Mouse (Mus musculus) midbrain, postnatal 0 days (tissue): ENCODE results near the gene Acyp2. TPM values are rescaled to one million over a fixed set of nuclear protein-coding genes. Genes with fewer than 3 reads are reported as not detected.

Experiments used
- ATAC-seq: fragments of 200-750 bp; cut with Nextera tagmentation; 2 replicates; pipeline ENCODE4 v1.8.0; 2017; ENCODE audit warnings: moderate number of reproducible peaks, mild to moderate bottlenecking, moderate TSS enrichment, moderate library complexity; ENCODE audit not compliant: low FRiP score
- DNase-seq: peaks from one replicate; pipeline ENCODE4 v3.0.0-alpha.2; 2015; ENCODE audit warnings: low spot score
- H3K27ac ChIP-seq: fragments of 300-500 bp; sonication (generic); 2 replicates; pipeline ENCODE4 v1.5.1; 2014; ENCODE audit warnings: low read depth, mild to moderate bottlenecking, low read length, mixed read lengths
- H3K27me3 ChIP-seq: fragments of 300-500 bp; sonication (generic); 2 replicates; pipeline ENCODE4 v1.6.1; 2014; ENCODE audit warnings: low read length, control low read depth, mixed read lengths; ENCODE audit not compliant: insufficient read depth
- H3K36me3 ChIP-seq: fragments of 300-500 bp; sonication (generic); 2 replicates; pipeline ENCODE4 v1.6.1; 2014; ENCODE audit warnings: low read length, control low read depth, mixed read lengths; ENCODE audit not compliant: insufficient read depth
- H3K4me1 ChIP-seq: fragments of 300-500 bp; sonication (generic); 2 replicates; pipeline ENCODE4 v1.6.1; 2014; ENCODE audit warnings: mild to moderate bottlenecking, control low read depth, antibody characterized with exemption, low read length, mixed read lengths; ENCODE audit not compliant: insufficient read depth
- H3K4me2 ChIP-seq: fragments of 300-500 bp; sonication (generic); 2 replicates; pipeline ENCODE4 v1.6.1; 2014; ENCODE audit warnings: low read depth, mild to moderate bottlenecking, low read length, mixed read lengths; ENCODE audit not compliant: poor library complexity, severe bottlenecking
- H3K4me3 ChIP-seq: fragments of 300-500 bp; sonication (generic); 2 replicates; pipeline ENCODE4 v1.5.1; 2014; ENCODE audit warnings: low read depth, mild to moderate bottlenecking, low read length, moderate library complexity
- H3K9ac ChIP-seq: fragments of 300-500 bp; sonication (generic); replicated peaks from 2 replicates; pipeline ENCODE4 v1.6.1; 2014; ENCODE audit warnings: mild to moderate bottlenecking, low read length, moderate library complexity, mixed read lengths; ENCODE audit not compliant: poor library complexity, severe bottlenecking
- H3K9me3 ChIP-seq: fragments of 300-500 bp; sonication (generic); 2 replicates; pipeline ENCODE4 v1.6.1; 2016; ENCODE audit warnings: low read length, control low read depth
- CTCF ChIP-seq: IDR thresholded peaks from 2 replicates; pipeline ENCODE4 v1.5.1; 2016; ENCODE audit warnings: antibody characterized with exemption, mild to moderate bottlenecking
- WGBS: fragments of 180-500 bp; shearing (Covaris S2); extraction: QIAGEN DNeasy Blood & Tissue Kit; methylation state at CpG from one replicate; pipeline ENCODE4 v1.1.7; 2014; 5-methylcytosine and 5-hydroxymethylcytosine counted together
- polyA plus RNA-seq: library from polyadenylated mRNA; unstranded; fragments of >200 nt; fragmentation: Nextera tagmentation; extraction: Ambion mirVana; gene quantifications from 2 replicates; pipeline ENCODE4 v1.2.1, GENCODE M21; 2015
- total RNA-seq: library from RNA; depleted of rRNA; stranded (reverse); fragments of >200 nt; gene quantifications from 2 replicates; pipeline ENCODE4 v1.2.3, GENCODE M21; 2014

Acyp2 gene
- total and polyA plus RNA-seq, 2 experiments from 2014 or later = 19.5 to 38.0 TPM

DNA sequence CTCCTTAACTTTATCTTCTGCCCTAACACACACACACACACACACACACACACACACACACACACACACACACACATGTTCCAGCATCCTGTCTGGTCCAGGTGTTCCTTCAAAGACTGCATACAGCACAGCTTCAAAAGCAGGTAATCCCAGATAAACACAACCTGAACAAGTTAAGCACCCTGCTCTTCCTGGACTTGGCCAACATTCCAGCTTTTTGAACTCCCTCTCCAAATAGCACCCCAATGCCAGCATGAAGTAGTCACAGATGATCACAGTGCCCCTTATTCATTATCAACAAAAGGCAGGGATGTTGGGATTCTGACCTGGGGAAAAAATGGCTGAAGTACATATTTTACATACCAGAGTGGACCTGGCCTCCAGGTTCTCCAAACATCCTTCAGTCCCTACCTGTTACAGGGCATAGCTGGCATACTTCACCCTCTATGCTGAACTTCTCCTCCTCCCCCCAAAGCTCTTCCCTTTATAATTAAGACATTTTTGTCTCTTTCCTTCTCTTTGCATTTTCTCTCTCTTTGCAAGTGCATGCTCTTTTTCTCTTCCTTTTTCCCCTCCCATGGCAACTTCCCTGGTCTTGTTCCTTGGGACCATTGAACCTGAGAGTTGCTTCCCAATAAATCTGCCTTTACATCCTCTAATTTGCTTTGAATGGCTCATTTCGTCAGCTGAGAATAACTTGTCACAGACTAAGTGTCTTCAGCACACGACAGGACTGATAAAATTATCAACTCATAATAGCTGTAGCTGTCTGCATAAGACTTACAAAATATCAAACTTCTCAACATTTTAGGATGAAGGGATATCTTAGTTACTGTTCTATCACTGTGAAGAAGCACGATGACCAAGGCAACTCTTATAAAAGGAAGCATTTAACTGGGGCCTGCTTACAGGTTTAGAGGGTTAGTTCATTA lies 41.5 kb downstream of the Acyp2 start:
- no peak for TF ChIP-seq CTCF
- Histone ChIP-seq H3K4me2 (no peak overlapping the region), H3K4me3 (no peak overlapping the region), H3K27me3 (no peaks in the 10 kb centered on the region), H3K27ac (no peak overlapping the region), H3K9ac (no peak overlapping the region), H3K36me3 (no peaks in the 10 kb centered on the region), H3K4me1 (no peaks in the 10 kb centered on the region), H3K9me3 (no peaks in the 10 kb centered on the region)
- 84% methylated on average over 3 of the region's 3 CpGs for WGBS
- DNase-seq (no peak), ATAC-seq (no peak)

DNA sequence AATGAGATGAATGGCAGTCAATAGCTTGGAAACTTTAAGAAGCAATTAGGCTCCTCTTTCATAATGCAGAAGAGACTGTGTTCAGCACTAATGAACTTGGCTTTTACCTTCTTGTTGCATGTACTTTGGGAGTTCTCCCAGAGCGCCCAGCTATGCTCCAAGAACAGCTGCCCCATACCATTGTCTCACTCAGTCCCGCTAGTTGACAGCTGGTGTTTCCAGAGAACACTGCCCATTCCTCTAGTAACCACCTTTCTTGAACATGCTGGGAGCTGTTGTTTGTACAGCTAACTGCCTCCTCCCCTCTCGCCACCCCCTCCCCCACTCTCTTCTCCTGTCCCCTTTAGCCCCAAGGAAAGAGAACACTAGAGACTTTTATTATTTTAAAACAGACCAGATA lies 52.1 kb downstream of the Acyp2 start:
- DNase-seq (no peak), ATAC-seq (no peak)
- WGBS = 83% methylated on average over 3 of the region's 3 CpGs
- no peak overlapping the region for H3K27ac ChIP-seq
- H3K4me3 ChIP-seq = no peak overlapping the region
- no peak overlapping the region for H3K9ac ChIP-seq
- no peaks in the 10 kb centered on the region for H3K9me3 ChIP-seq
- TF ChIP-seq CTCF = no peak
- no peaks in the 10 kb centered on the region for H3K4me1 ChIP-seq
- H3K27me3 ChIP-seq = no peaks in the 10 kb centered on the region
- no peaks in the 10 kb centered on the region for H3K36me3 ChIP-seq
- no peak overlapping the region for H3K4me2 ChIP-seq

DNA sequence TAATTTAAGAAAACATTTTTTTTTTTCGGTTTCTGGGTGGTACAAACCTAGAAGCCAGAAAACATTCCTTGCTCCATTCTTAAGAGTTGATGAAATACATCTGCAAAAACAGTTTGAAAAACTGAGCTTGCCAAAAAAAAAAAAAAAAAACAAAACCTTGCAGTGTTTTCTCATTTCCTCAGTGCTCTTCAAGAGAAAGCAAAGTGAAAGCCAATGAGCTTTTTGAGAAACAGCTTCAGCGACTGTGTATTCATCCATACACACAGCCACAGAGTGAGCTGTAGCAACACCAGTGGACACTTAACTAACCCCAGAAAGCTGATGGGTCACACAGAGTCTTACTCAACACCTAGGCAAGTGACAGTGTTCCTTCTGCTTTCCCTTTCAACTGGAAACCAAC lies 69.4 kb downstream of the Acyp2 start:
- H3K36me3 ChIP-seq = no peaks in the 10 kb centered on the region
- H3K9ac ChIP-seq = no peak overlapping the region
- no peak overlapping the region for H3K4me3 ChIP-seq
- WGBS = 87% methylated on average over 2 of the region's 2 CpGs
- no peaks in the 10 kb centered on the region for H3K27me3 ChIP-seq
- H3K9me3 ChIP-seq = no peaks in the 10 kb centered on the region
- H3K27ac ChIP-seq = no peak overlapping the region
- ATAC-seq (no peak), DNase-seq (no peak)
- no peaks in the 10 kb centered on the region for H3K4me1 ChIP-seq
- no peak overlapping the region for H3K4me2 ChIP-seq
- no peak for TF ChIP-seq CTCF

DNA sequence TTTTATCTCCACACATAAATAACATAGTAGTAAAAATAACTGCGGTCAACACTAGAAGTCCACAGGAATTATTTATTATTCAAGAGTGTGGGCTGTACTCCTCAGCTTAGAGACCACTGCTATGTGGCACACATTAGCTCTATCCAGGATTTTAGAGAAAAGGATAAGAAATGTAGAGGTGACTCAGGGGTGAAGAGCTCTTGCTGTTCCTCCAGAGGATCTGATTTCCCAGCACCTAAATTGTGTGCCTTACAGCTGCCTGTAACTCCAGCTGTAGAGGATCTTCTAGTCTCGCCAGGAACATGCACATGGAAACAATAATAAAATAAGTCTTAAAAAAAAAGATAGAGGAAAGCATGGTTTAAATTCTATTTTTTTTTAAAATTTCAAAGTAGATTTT lies 70.5 kb downstream of the Acyp2 start:
- H3K27ac ChIP-seq = no peak overlapping the region
- WGBS = 81% methylated on average over 2 of the region's 2 CpGs
- H3K4me1 ChIP-seq = no peaks in the 10 kb centered on the region
- no peak overlapping the region for H3K4me3 ChIP-seq
- H3K4me2 ChIP-seq = no peak overlapping the region
- no peaks in the 10 kb centered on the region for H3K9me3 ChIP-seq
- no peak for ATAC-seq
- no peaks in the 10 kb centered on the region for H3K36me3 ChIP-seq
- no peak for TF ChIP-seq CTCF
- H3K9ac ChIP-seq = no peak overlapping the region
- no peaks in the 10 kb centered on the region for H3K27me3 ChIP-seq
- no peak for DNase-seq

DNA sequence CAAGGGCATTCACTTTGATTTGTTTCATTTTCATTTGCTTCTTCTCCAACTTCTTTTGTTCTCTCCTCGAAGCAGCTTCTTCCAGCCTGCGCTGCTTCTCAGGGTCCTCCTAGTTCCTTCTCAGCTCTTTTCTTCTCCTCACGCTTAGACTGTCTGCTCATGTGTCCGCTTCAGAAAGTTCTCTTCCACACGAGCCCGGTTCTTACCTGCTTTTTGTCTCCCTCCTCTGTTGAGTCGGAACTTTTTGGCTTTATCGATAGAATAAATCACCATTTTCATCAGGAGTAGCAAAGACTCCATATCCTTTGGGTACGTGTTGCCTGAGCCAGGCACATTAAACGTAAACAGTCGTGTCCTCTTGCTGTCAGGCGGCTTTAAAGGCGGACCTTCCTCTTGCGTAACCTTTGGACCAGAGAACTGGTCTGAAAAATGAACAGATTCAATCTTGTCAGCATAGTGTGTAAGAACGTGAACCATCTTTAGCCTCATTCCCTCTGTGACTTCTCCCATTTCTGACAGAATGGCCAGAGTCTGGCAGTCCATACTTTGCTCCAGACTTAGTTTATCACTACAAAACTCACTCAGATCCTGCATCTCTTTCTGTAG lies 76.5 kb downstream of the Acyp2 start:
- Histone ChIP-seq H3K27ac (no peak overlapping the region), H3K4me2 (no peak overlapping the region), H3K9ac (no peak overlapping the region), H3K4me1 (no peaks in the 10 kb centered on the region), H3K9me3 (no peaks in the 10 kb centered on the region), H3K27me3 (no peaks in the 10 kb centered on the region), H3K36me3 (no peaks in the 10 kb centered on the region), H3K4me3 (no peak overlapping the region)
- no peak for ATAC-seq
- TF ChIP-seq CTCF = no peak
- no peak for DNase-seq
- WGBS = 93% methylated on average over 15 of the region's 15 CpGs

DNA sequence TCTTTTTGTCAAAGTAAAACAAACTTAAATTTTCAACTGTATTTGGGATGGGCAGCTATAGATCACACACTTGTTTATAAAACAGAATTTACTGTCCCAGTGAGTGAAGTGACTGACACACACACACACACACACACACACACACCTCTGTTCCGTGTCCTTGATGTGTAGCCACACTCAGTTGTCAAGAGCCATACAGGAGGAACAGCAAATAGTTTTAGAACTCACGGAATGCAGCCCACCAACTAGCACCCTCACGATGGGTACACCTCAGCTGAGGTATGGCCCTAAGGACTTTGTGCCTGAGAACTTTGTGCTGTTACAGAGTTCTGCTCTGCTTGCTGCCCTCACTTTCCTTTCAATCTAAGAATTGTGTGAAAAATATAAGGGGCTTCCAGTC lies 78.8 kb downstream of the Acyp2 start:
- H3K36me3 ChIP-seq = no peaks in the 10 kb centered on the region
- DNase-seq = no peak
- no peak for ATAC-seq
- no peak overlapping the region for H3K9ac ChIP-seq
- H3K4me2 ChIP-seq = no peak overlapping the region
- no peaks in the 10 kb centered on the region for H3K4me1 ChIP-seq
- no peaks in the 10 kb centered on the region for H3K27me3 ChIP-seq
- 88% methylated on average over 3 of the region's 3 CpGs for WGBS
- TF ChIP-seq CTCF = no peak
- H3K9me3 ChIP-seq = no peaks in the 10 kb centered on the region
- no peak overlapping the region for H3K4me3 ChIP-seq
- no peak overlapping the region for H3K27ac ChIP-seq
